Mouse (Mus musculus): ENCODE data around the gene Sh3d21. TPM values are rescaled to one million over a fixed set of nuclear protein-coding genes. Genes with fewer than 3 reads are reported as not detected.
"Not testable (repeated sequence)": the region's sequence is repeated elsewhere in the genome, so short reads cannot be mapped to it uniquely, and the experiment has no call there.

Sh3d21 gene
- total and polyA plus RNA-seq, 3 experiments: 0.31 to 1.3 TPM; not detected in 1

DNA sequence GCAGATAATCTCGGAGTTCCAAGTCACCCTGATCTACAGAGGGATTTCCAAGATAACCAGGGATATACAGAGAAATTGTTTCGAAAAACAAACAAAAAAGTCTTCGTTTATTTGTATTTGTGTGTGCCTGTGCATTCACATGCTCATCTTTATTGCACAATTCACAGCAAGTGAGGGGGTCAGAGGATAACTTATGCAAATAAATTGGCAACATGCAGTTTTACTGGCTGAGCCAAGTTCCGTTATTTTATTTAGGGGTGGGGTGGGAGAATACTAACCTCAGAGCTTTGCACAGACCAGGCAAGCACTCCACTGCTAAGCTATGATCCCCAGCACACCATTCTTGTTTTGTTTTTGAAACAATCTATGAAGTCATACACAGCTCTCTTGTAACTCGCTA, 10.5 kb upstream of the Sh3d21 start:
- TF ChIP-seq MAFK (IDR thresholded peaks at IDR 0.05; ENCODE audit: borderline replicate concordance, low read depth, low read length) (no peak), TCF12 (IDR thresholded peaks at IDR 0.05; ENCODE audit: low read depth, low read length) (no peak), SMC3 (IDR thresholded peaks at IDR 0.05; ENCODE audit: low read depth, low read length) (no peak), CHD2 (IDR thresholded peaks at IDR 0.05; ENCODE audit: low read length) (no peak), EP300 (IDR thresholded peaks at IDR 0.05; ENCODE audit: low read depth in 1 of 2, low read length in 2 of 2) (no peak), ELF1 (IDR thresholded peaks at IDR 0.05; ENCODE audit: low read depth, low read length) (no peak), CTCF (IDR thresholded peaks at IDR 0.05 in 2 of 3, conservative IDR thresholded peaks at IDR 0.05 in 1 of 3; ENCODE audit: control insufficient read depth in 1 of 3, insufficient read depth in 1 of 3, low read depth in 2 of 3, low read length in 3 of 3, poor library complexity in 1 of 3, severe bottlenecking in 1 of 3) (no peak), TAL1 (IDR thresholded peaks at IDR 0.05; ENCODE audit: low read length) (no peak), POLR2A (IDR thresholded peaks at IDR 0.05; ENCODE audit: control insufficient read depth in 1 of 2, insufficient read depth in 1 of 2, low read depth in 1 of 2, low read length in 2 of 2, poor library complexity in 1 of 2) (no peak), USF2 (IDR thresholded peaks at IDR 0.05; ENCODE audit: borderline replicate concordance in 1 of 2, insufficient read depth in 1 of 2, low read depth in 1 of 2, low read length in 2 of 2) (no peak), BHLHE40 (IDR thresholded peaks at IDR 0.05; ENCODE audit: borderline replicate concordance, low read depth, low read length) (no peak)
- Histone ChIP-seq H3K27ac (ENCODE audit: control insufficient read depth, low read depth, low read length) (no peak overlapping the region), H3K9ac (ENCODE audit: control insufficient read depth, low read depth, low read length, poor library complexity, severe bottlenecking) (no peak overlapping the region), H3K79me2 (ENCODE audit: control insufficient read depth, insufficient read depth, low read length, poor library complexity) (peaks cover 4% of the 10 kb centered on the region; the same call in 1 of the 2 replicates), H3K9me3 (replicated peaks; ENCODE audit: insufficient read depth, low read length) (no peaks in the 10 kb centered on the region), H3K27me3 (ENCODE audit: control insufficient read depth in 1 of 2, insufficient read depth in 2 of 2, low read length in 2 of 2) (no peaks in the 10 kb centered on the region), H3K36me3 (ENCODE audit: control insufficient read depth in 1 of 2, insufficient read depth in 2 of 2, low read length in 2 of 2) (peaks cover 0 to 56% of the 10 kb centered on the region in 2 experiments; a peak in 2 of 4 replicates), H3K4me1 (ENCODE audit: control insufficient read depth in 1 of 2, insufficient read depth in 2 of 2, low read length in 2 of 2) (no peaks in the 10 kb centered on the region), H3K4me3 (ENCODE audit: control insufficient read depth in 1 of 2, insufficient read depth in 1 of 2, low read depth in 2 of 2, low read length in 2 of 2) (no peak overlapping the region)
- no peak for DNase-seq (ENCODE audit: low read depth, low spot score)

DNA sequence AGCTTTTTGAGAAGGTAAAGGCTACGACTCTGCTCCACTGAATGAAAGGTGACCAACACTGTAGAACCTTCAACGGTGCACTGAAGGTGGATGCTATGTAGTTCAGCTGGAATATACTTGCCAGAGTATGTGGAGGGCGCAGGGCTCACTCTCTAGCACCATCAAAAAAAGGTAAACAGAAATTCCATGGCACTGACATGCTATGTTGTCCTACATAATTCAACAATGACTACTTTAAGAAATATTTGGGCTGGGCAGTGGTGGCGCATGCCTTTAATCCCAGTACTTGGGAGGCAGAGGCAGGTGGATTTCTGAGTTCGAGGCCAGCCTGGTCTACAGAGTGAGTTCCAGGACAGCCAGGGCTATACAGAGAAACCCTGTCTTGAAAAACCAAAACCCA, 7.4 kb upstream of the Sh3d21 start:
- H3K4me1 ChIP-seq (ENCODE audit: control insufficient read depth in 1 of 2, insufficient read depth in 2 of 2, low read length in 2 of 2); H3K27me3 ChIP-seq (ENCODE audit: control insufficient read depth in 1 of 2, insufficient read depth in 2 of 2, low read length in 2 of 2); H3K79me2 ChIP-seq (ENCODE audit: control insufficient read depth, insufficient read depth, low read length, poor library complexity); H3K9me3 ChIP-seq (replicated peaks; ENCODE audit: insufficient read depth, low read length); H3K9ac ChIP-seq (ENCODE audit: control insufficient read depth, low read depth, low read length, poor library complexity, severe bottlenecking); DNase-seq (ENCODE audit: low read depth, low spot score); H3K4me3 ChIP-seq (ENCODE audit: control insufficient read depth in 1 of 2, insufficient read depth in 1 of 2, low read depth in 2 of 2, low read length in 2 of 2); H3K27ac ChIP-seq (ENCODE audit: control insufficient read depth, low read depth, low read length): not testable (repeated sequence)
- peaks cover 4 to 57% of the 10 kb centered on the region in 2 experiments for H3K36me3 ChIP-seq (ENCODE audit: control insufficient read depth in 1 of 2, insufficient read depth in 2 of 2, low read length in 2 of 2)

DNA sequence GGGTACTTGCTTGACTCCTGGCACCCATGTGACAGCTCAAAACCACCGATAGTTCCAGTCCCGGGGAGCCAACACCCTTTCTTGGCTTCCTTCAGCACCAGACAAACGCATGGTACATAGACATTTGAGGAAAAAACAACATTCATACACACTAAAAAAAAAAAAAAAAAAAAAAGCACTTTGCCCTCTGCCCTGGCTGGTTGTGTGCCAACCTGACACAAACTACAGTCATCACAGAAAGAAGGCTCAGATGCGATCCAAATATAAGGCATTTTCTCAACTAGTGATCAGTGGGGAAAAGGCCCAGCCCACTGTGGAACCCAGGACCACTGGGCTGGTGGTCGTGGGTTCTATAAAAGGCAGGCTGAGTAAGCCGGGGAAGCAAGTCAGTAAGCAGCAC, 5.6 kb upstream of the Sh3d21 start:
- H3K4me1 ChIP-seq (ENCODE audit: control insufficient read depth in 1 of 2, insufficient read depth in 2 of 2, low read length in 2 of 2): no peaks in the 10 kb centered on the region; a peak in 1 of 4 replicates
- no peaks in the 10 kb centered on the region for H3K27me3 ChIP-seq (ENCODE audit: control insufficient read depth in 1 of 2, insufficient read depth in 2 of 2, low read length in 2 of 2)
- no peaks in the 10 kb centered on the region for H3K79me2 ChIP-seq (ENCODE audit: control insufficient read depth, insufficient read depth, low read length, poor library complexity)
- no peak overlapping the region for H3K9ac ChIP-seq (ENCODE audit: control insufficient read depth, low read depth, low read length, poor library complexity, severe bottlenecking)
- H3K36me3 ChIP-seq (ENCODE audit: control insufficient read depth in 1 of 2, insufficient read depth in 2 of 2, low read length in 2 of 2): peaks cover 5 to 46% of the 10 kb centered on the region in 2 experiments
- H3K4me3 ChIP-seq (ENCODE audit: control insufficient read depth in 1 of 2, insufficient read depth in 1 of 2, low read depth in 2 of 2, low read length in 2 of 2): no peak overlapping the region
- H3K9me3 ChIP-seq (replicated peaks; ENCODE audit: insufficient read depth, low read length): no peaks in the 10 kb centered on the region
- H3K27ac ChIP-seq (ENCODE audit: control insufficient read depth, low read depth, low read length): no peak overlapping the region
- no peak for DNase-seq (ENCODE audit: low read depth, low spot score)
- TF ChIP-seq MAZ (IDR thresholded peaks at IDR 0.05; ENCODE audit: low read depth, low read length) (no peak), GABPA (IDR thresholded peaks at IDR 0.05; ENCODE audit: low read depth, low read length) (no peak), ZNF384 (IDR thresholded peaks at IDR 0.05; ENCODE audit: low read depth, low read length) (no peak), TCF12 (IDR thresholded peaks at IDR 0.05; ENCODE audit: low read depth, low read length) (no peak), MXI1 (IDR thresholded peaks at IDR 0.05; ENCODE audit: low read depth, low read length) (no peak), ETS1 (IDR thresholded peaks at IDR 0.05; ENCODE audit: low read depth, low read length) (no peak), JUND (IDR thresholded peaks at IDR 0.05; ENCODE audit: low read depth, low read length) (no peak), NELFE (IDR thresholded peaks at IDR 0.05; ENCODE audit: low read depth, low read length) (no peak), MEF2A (IDR thresholded peaks at IDR 0.05; ENCODE audit: extremely low read depth, insufficient replicate concordance, low read depth, low read length, poor library complexity, severe bottlenecking) (no peak), MAFK (IDR thresholded peaks at IDR 0.05; ENCODE audit: borderline replicate concordance, low read depth, low read length) (no peak), MYB (IDR thresholded peaks at IDR 0.05; ENCODE audit: low read depth, low read length) (no peak), CTCF (IDR thresholded peaks at IDR 0.05 in 2 of 3, conservative IDR thresholded peaks at IDR 0.05 in 1 of 3; ENCODE audit: control insufficient read depth in 1 of 3, insufficient read depth in 1 of 3, low read depth in 2 of 3, low read length in 3 of 3, poor library complexity in 1 of 3, severe bottlenecking in 1 of 3) (no peak), POLR2AphosphoS5 (IDR thresholded peaks at IDR 0.05; ENCODE audit: borderline replicate concordance, low read depth, low read length) (no peak), ZMIZ1 (IDR thresholded peaks at IDR 0.05; ENCODE audit: low read depth, low read length) (no peak), CHD1 (IDR thresholded peaks at IDR 0.05; ENCODE audit: low read depth, low read length) (no peak), POLR2A (IDR thresholded peaks at IDR 0.05; ENCODE audit: control insufficient read depth in 1 of 2, insufficient read depth in 1 of 2, low read depth in 1 of 2, low read length in 2 of 2, poor library complexity in 1 of 2) (no peak), SMC3 (IDR thresholded peaks at IDR 0.05; ENCODE audit: low read depth, low read length) (no peak), USF2 (IDR thresholded peaks at IDR 0.05; ENCODE audit: borderline replicate concordance in 1 of 2, insufficient read depth in 1 of 2, low read depth in 1 of 2, low read length in 2 of 2) (no peak), UBTF (IDR thresholded peaks at IDR 0.05; ENCODE audit: borderline replicate concordance, insufficient read depth, low read depth, low read length) (no peak)
